Mouse (Mus musculus) olfactory bulb, adult 2 months (tissue): ENCODE results near the gene Ggt5. TPM values are rescaled to one million over a fixed set of nuclear protein-coding genes. Genes with fewer than 3 reads are reported as not detected.

ENCODE experiments used
- H3K27ac ChIP-seq: fragments of 200-500 bp; 2 replicates; pipeline ENCODE4 v1.5.1; 2012; ENCODE audit warnings: low read depth, low read length; ENCODE audit not compliant: insufficient read depth
- H3K4me1 ChIP-seq: fragments of 200-500 bp; 2 replicates; pipeline ENCODE4 v1.6.1; 2012; ENCODE audit warnings: low read length; ENCODE audit not compliant: control insufficient read depth, insufficient read depth
- H3K4me3 ChIP-seq: fragments of 200-500 bp; 2 replicates; pipeline ENCODE4 v1.5.1; 2012; ENCODE audit warnings: mild to moderate bottlenecking, low read depth, low read length, moderate library complexity; ENCODE audit not compliant: insufficient read depth
- CTCF ChIP-seq: fragments of 200-500 bp; IDR thresholded peaks from 2 replicates; pipeline ENCODE4 v1.5.1; 2012; ENCODE audit warnings: low read depth, mild to moderate bottlenecking, low read length, moderate library complexity; ENCODE audit not compliant: insufficient read depth
- POLR2A ChIP-seq: fragments of 200-500 bp; IDR thresholded peaks from 2 replicates; pipeline ENCODE4 v1.6.1; 2012; ENCODE audit warnings: mild to moderate bottlenecking, low read depth, low read length, moderate library complexity; ENCODE audit not compliant: insufficient read depth
- WGBS: fragments of 180-500 bp; shearing (Covaris S2); methylation state at CpG from one replicate; pipeline ENCODE4 v1.1.7; 2018; 5-methylcytosine and 5-hydroxymethylcytosine counted together
- polyA plus RNA-seq: library from polyadenylated mRNA; stranded (reverse); fragments of >200 nt; gene quantifications from 2 replicates; pipeline ENCODE4 v1.2.4, GENCODE M21; 2012; ENCODE audit warnings: low replicate concordance; ENCODE audit not compliant: missing spikeins, insufficient read depth, insufficient read length

Gene Ggt5
- polyA plus RNA-seq, 1 experiment = not detected

GRCm38 (mm10) chr10:75641721-75642222 lies 52.6 kb downstream of the Ggt5 start:
- Histone ChIP-seq H3K27ac (no peak overlapping the region), H3K4me1 (peaks cover 8% of the 10 kb centered on the region), H3K4me3 (no peak overlapping the region)
- TF ChIP-seq CTCF (no peak), POLR2A (no peak)
- 92% methylated on average over 7 of the region's 7 CpGs for WGBS

GRCm38 (mm10) chr10:75642436-75642835 lies 53.3 kb downstream of the Ggt5 start:
- TF ChIP-seq CTCF = no peak
- TF ChIP-seq POLR2A = no peak
- H3K27ac ChIP-seq = no peak overlapping the region
- no peak overlapping the region for H3K4me3 ChIP-seq
- WGBS = 92% methylated on average over 9 of the region's 9 CpGs
- H3K4me1 ChIP-seq = peaks cover 13% of the 10 kb centered on the region

- no peak overlapping the region for H3K4me3 ChIP-seq
- no peak overlapping the region for H3K27ac ChIP-seq
- H3K4me1 ChIP-seq = peaks cover 18% of the 10 kb centered on the region
- WGBS = 100% methylated on average over 2 of the region's 2 CpGs
- no peak for TF ChIP-seq POLR2A
- TF ChIP-seq CTCF = no peak
Measured at GRCm38 (mm10) chr10:75642891-75643290, 53.8 kb downstream of the Ggt5 start.

- H3K4me1 ChIP-seq = peaks cover 20% of the 10 kb centered on the region
- H3K4me3 ChIP-seq = no peak within 1 kb of the TSS
- 16% methylated on average over 11 of the region's 11 CpGs for WGBS
- no peak within 1 kb of the TSS for H3K27ac ChIP-seq
- TF ChIP-seq CTCF (no peak), POLR2A (no peak)
Measured at GRCm38 (mm10) chr10:75643741-75644343, 54.7 kb downstream of the Ggt5 start, which contains the start of gene Susd2. TSS of gene Susd2 (minus strand) at chr10:75644008.

- 91% methylated on average over 8 of the region's 8 CpGs for WGBS
- H3K4me1 ChIP-seq = peaks cover 24% of the 10 kb centered on the region
- H3K4me3 ChIP-seq = no peak overlapping the region
- TF ChIP-seq CTCF = no peak
- no peak for TF ChIP-seq POLR2A
- no peak overlapping the region for H3K27ac ChIP-seq
Measured at GRCm38 (mm10) chr10:75645616-75646015, 56.5 kb downstream of the Ggt5 start.

- H3K27ac ChIP-seq = no peak overlapping the region
- H3K4me1 ChIP-seq = peaks cover 30% of the 10 kb centered on the region
- 77% methylated on average over 6 of the region's 6 CpGs for WGBS
- no peak for TF ChIP-seq POLR2A
- TF ChIP-seq CTCF = no peak
- no peak overlapping the region for H3K4me3 ChIP-seq
Measured at GRCm38 (mm10) chr10:75646406-75646805, 57.3 kb downstream of the Ggt5 start.

- peaks cover 30% of the 10 kb centered on the region for H3K4me1 ChIP-seq
- H3K27ac ChIP-seq = no peak overlapping the region
- TF ChIP-seq CTCF (no peak), POLR2A (no peak)
- WGBS = 49% methylated on average over 3 of the region's 3 CpGs
- no peak overlapping the region for H3K4me3 ChIP-seq
Measured at GRCm38 (mm10) chr10:75647362-75647761, 58.2 kb downstream of the Ggt5 start.

GRCm38 (mm10) chr10:75648091-75648490 lies 59.0 kb downstream of the Ggt5 start:
- Histone ChIP-seq H3K4me1 (peaks cover 30% of the 10 kb centered on the region), H3K4me3 (no peak overlapping the region), H3K27ac (no peak overlapping the region)
- TF ChIP-seq POLR2A (no peak), CTCF (no peak)
- 89% methylated on average over 6 of the region's 6 CpGs for WGBS

GRCm38 (mm10) chr10:75649001-75649400 lies 59.9 kb downstream of the Ggt5 start:
- Histone ChIP-seq H3K4me3 (no peak overlapping the region), H3K4me1 (peaks cover 24% of the 10 kb centered on the region)
- no peak for TF ChIP-seq CTCF
- TF ChIP-seq POLR2A = no peak

More at GRCm38 (mm10) chr10:75649001-75649400, 59.9 kb downstream of the Ggt5 start:
- no peak overlapping the region for H3K27ac ChIP-seq
- 91% methylated on average over 7 of the region's 7 CpGs for WGBS
